Mouse (Mus musculus): ENCODE data around the gene Mrpl44.
A peak's percentile ranks its signal among the peaks of the same experiment; 100 is the strongest.

The Mrpl44 gene

DNA sequence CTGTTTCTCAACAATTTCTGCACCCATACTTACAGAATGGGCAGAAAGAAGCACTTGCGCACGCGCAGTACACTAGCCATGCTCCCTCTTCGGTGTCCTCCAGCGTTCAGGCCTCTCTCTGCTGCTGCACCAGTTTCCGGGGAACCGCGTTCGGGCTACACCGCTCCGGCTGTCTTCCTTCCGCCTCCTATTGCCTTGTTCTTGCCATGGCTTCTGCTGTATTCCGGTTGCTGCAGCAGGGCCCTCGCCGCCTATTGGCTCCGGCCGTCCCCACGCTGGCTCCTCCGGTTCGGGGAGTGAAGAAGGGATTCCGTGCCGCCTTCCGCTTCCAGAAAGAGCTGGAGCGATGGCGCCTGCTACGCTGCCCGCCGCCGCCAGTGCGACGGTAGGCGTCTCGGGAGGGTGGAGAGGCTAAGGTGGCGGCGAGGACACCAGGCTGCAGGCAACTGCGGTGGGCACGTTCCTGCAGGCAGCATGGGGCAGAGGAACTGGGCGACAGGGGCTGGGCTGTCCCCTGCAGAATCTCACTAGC, at the start of gene Mrpl44, which contains the start of gene Wdfy1:
Gene Mrpl44 (plus strand): TSS at position 92 of the 532 bp plus-strand sequence.
Gene Wdfy1 (minus strand): TSS at position 217 of the 532 bp plus-strand sequence.
- DNase-seq: peak; percentile 98

DNA sequence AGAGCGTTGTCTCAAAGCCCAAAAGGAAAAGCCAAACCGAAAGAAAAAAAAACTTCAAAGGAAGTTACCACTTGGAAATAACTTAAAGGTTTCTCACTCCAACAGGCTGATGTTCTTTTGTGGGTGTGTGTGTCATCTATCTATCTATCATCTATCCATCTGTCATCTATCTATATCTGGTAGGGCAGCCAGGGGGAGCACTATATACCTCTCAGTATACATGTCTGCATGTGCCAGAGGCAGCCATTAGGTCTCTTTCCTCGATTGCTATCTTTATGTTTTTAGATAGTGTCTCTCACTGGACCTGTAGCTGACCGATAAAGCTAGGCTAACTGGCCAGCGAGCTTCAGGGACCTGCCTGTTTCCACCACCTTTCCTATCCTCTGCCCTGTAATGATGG, 41.0 kb upstream of the Mrpl44 start:
- peak; percentile 26 to 35 for DNase-seq

DNA sequence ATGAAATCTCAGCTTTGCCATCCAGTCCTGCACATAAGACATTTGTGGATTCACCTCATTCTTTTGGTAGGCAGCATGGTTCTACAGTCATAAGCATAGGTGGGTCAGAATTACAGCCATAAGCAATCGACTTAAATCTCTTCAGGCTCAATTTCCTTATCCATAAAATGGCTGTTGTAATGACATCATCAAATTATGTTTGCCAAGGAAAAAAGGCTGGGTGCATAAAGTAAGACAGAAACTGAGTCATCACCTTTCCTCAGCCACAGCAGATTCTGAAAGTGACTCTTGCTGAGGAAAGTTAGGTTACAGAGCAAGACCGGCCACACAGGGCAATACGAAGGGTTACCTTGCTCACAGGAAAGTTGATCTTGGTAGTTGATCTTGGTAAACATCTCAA, 39.4 kb upstream of the Mrpl44 start:
- no peak for DNase-seq

DNA sequence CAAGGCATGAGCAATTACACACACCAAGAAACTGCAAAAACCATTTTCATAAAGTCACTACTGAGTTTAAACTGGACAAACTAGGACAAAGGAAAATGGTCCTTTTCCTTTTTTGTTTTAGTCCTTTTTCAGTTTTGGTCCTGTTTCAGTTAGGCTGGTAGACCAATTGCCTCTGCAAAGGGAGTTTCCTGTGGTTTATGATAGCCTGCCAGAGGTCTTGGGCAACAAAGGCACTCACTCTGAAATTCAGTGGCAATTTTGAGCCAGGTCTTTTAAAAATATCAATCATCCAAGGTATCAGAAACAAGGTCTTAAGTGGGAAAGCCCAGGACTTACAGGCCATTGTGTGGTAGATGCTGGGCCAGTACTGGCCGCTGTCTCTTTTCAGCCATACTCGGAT, 36.1 kb upstream of the Mrpl44 start:
- DNase-seq: no peak

DNA sequence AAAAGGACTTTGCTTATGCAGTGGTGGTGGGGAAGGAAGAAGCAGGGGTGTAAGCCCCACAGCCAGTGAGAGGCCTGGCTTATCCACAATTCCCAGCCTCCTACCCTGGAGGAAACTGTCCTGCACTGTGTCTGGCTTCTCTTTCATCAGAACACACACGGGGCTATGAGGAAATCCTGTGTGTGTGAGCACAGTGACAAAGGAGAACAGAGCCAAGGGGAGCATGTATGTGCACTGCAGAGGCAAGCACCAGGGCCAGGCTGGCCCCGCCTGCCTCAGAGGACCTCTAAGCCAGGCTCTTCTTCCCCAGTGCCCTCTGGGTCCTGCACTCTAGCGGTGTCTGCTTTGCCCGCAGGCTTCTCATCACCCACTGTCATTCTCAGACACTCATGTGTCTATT, 34.8 kb upstream of the Mrpl44 start:
- no peak for DNase-seq

DNA sequence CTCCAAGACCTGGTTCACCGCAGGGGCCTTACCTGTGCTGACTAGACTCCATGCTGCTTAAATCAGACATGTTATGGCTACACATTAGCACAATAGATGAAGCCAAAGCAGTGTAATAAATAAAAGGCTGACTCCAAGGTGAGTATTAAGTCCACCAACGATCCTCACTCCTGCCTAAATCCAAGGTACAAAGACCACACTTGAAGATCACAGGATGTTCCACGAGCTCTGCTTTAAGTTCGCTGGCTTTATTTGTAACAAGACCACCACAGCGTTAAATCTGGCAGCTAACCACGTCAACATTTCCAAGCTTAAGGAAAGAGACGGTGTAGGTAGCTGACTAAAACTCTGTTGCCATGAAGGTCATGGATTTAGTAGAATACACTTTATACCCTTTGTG, 32.9 kb upstream of the Mrpl44 start:
- no peak for DNase-seq

DNA sequence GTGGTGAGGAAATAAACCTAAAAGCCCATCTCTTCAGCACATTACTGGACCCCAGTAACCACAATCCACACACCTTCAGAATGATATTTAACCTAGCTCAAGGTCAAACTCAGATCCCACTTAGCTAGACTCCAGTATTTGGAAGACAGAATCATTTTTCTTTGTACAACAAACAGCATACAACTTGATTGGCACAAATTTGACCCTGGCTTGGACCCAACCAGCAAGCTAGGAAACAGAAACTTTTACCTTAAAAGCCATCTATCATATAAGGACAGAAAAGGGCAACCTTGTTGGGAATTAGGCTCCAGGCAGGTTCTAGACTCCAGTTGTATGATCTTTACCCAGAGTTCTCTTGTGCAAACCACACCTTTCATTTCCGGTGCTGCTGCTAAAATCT, 32.4 kb upstream of the Mrpl44 start:
- DNase-seq: no peak

DNA sequence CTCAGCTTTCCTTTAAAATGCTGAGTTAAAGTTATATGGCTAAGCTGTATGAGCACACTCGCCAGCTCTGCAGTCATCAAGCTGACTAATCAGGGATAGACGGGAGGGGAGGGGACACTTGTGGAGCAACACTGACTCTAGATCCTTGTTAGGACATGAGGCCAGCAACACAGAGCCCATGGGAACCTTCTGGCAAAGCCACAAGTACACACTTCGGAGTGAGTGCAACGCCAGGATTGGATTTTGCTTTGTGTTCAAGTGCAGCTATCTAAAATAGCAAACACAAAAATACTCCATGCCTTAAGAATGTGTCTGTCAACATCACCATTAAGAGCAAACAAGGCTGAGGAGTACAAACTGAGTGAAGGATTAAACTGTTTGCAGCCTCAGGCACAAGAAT, 29.8 kb upstream of the Mrpl44 start:
- DNase-seq: no peak

DNA sequence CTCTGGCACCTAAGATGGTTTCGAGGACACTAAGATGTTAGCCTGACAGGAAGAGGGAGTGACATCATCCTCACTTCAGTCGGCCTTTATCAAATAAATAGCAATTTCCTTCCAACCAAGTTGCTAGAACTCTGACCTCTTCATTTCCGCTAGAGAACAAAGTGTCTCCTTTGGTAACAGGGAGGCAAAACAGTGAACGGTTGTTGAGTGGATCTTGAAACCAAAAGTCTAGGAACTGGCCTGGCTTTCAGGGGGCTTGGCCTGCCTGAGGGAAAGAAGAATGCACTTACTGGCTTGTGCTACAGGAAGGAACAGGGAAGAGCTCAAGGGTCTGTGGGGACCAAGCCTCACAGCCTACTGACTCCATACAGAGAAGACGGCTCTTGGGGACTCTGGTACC, 24.6 kb upstream of the Mrpl44 start:
- no peak for DNase-seq

DNA sequence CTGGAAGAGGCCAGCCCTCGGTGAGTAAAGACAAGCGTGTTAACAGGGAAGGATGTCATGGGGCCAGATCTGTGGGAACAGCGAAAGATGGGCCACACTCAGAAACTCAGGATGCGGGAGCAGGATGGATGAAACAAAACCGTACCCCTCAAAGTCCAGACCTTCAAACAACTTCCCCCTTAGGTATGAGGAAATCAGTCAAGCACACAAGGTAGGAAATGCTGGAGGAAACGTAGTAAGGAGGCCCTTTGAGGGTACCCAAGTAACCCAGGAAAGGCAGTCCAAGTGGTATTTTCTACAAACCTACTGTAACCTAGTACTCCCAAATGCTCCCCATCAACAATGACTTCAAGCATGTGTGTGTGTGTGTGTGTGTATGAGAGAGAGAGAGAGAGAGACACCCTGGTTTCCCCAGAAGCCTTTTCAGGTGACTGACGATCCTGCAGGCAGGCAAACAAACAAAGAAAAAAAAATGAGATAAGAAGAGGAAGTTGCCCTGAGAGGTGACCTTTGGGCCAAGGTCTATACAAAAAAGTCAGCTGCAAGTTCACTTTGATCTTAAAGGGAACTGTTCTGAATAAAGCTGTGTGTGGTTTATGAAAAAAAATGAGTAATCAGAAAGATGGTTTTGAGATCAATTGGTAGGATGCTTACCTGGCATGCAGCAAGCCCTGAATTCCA, 23.7 kb upstream of the Mrpl44 start:
- peak; percentile 42 to 48 for DNase-seq

DNA sequence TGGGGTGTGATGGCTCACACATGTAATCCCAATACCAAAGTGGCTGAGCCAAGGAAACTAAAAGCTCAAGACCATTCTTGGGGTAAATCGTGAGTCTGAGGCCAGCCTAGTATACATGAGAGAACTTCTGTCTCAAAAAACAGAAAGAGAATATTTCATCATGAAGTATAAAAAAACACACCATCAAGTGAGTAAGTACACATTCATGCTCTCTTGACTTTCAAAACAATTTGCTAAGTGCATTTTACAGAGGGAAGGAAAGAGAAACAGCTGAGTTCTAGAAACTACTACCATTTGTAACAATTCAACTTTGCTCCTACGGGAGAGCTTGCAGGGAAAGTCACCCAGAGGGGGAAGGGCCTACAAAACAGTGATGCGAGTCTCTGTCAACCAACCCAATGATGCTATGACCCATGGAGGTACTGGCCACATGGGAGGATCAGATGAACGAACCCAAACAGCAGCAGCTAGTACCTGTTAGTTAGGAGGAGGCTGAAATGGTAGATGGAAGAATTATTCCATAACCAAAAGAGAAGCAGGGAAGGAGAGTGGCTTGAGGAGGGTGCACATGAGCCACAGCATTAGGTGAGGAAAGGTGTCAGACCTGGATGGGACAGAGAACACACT, 23.0 kb upstream of the Mrpl44 start:
- no peak for DNase-seq

DNA sequence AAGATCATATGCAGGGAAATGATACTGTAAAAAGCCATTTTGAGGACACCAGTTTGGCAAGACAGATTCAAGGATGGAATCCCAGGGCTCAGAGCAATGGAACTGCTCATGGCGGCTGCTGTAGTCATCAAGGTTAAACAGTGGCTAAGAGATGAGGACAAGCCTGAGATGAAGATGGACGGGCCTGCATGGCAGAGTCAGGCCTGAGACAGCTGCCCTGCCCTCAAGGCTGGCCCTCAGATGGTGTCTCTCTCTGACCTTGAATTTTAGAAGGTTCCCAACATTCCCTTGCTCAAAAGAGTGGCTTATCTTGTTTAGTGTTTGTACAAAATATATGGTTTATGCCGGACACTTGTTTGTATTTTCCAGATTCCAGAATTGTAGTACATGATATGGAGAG, 22.4 kb upstream of the Mrpl44 start:
- DNase-seq: no peak

DNA sequence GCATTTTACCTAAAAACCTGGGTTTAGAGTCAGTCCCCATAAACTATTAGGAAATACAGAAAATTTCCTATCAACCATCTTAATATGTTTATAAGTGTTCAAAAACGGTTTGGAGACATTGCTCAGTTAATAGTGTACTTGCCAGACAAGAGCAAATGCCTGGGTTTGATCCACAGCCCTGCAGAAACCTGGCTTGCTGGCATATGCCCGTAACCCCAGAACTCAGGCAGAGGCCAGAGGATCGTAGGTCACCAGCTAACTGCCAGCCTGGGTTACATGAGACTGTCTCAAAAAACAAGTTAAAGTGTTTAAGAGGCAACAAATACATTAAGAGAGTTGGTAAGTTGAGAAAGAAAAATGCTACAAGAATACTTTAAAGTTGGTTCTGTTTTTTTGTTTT, 20.9 kb upstream of the Mrpl44 start:
- no peak for DNase-seq

DNA sequence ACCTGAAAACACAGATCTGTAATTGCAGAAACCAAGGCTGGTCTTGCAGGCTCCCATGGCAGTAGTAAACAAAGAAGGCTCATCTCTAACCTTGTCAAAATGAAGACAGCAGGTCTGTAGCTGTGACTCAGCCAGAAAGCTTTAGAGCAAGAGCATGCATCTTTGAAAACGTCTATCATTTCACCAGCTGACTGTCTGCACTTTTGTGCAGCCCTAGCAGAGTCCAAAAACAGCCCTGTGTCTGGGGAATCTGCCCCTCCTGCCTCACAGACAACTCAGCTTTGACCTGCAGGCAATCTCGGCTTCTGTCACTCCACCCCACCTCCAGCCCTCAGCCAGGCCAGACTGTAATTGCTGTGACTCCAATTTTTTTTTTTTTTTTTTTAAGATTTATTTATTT, 20.4 kb upstream of the Mrpl44 start:
- no peak for DNase-seq

DNA sequence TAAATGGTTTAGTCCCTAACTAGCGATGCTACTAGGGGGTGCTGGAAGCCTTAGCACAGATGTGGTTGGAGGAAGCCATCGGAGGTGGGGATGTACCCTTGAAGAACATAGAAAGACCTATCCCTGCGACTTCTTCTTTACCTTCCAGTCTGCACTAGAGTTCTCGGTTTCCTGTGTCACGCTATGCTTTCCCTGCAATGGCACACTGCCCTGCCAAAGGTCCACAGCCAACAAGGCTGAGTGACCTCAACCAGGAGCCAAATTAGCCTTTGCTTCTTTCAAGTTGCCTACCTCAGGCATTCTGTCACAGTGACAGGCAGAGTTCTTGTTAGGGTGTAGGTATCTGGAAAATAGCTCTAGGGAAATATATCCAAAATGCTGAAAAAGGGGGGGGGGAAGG, 19.4 kb upstream of the Mrpl44 start:
- no peak for DNase-seq

DNA sequence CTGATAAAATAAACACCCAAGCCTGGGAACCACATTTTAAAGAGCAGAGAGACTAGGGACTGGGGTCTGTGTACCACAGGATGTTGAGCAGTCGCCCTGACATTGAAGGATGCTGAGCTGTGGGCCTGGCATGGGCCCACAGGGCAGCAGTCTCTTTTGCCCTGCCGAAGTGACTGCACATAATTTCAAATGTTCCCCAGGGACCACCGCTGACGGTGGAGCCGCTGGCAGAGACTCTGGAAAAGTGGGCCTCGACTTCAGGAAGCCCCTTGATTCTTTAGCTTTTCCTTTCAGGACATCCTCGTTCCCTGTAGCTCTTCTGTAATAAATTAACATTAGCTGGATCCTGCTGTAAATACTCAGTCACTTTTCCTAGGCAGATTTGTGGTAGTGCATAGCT, 18.7 kb upstream of the Mrpl44 start:
- DNase-seq: no peak

DNA sequence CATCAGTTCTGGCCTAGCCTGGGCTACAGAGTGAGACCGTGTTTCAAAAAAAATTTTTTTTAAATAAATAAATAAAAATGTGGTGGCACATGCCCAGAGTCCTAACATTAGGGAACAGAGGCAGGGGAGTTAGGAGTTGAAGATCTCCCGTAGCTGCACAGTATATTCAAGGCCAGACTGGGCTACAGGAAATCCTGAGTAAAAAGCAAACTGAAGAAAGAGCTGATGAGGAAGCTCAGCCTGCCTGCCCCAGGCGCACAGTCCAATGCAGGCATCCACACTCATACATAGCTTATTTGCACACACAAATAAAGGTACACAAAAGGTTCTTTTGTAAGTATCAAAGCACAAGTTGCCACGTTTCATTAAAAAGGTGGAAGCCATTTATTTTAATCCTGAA, 18.2 kb upstream of the Mrpl44 start:
- no peak for DNase-seq

DNA sequence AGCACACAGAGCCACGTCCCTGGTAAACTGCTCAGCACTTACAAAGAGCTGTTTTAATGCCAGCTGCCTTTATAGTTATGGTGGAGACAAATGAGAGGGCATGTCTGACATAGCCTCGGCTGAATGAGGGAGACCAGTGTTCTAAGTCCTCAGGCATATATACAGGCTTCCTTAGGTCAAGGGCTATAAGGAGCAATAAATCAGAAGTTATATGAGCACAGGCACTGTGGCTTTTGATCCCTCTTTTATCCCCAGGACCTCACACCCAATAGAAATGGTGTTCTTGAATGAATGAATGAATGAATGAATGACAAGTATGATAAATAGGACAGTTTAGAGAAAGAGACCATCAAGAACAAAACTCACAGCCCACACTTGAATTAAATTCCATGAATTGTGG, 16.8 kb upstream of the Mrpl44 start:
- DNase-seq: no peak

DNA sequence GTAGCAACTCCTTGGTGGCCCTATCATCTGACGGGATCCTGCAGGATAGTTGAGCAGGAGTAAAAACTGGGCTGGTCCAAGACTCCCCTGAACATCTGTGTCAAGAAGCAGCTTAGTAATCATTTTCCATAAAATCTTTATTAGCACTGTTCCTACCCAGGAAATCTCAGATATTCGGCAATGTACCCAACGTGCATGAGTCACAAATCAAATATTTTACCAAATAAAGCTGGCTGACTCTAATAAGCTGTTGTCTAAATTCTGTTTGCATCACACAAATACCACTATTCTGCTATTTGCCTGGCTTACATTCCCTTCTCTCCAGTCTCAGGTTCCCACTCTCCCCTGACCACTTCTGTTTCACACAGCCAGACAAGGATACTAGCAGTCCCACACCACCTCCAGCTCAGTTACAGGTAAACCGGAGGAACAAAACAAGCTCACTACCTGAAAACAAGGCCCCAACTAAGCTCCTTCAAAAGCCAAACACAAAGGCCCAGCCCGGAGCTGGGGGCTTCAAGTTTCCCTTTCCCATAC, 16.3 kb upstream of the Mrpl44 start:
- DNase-seq: no peak

DNA sequence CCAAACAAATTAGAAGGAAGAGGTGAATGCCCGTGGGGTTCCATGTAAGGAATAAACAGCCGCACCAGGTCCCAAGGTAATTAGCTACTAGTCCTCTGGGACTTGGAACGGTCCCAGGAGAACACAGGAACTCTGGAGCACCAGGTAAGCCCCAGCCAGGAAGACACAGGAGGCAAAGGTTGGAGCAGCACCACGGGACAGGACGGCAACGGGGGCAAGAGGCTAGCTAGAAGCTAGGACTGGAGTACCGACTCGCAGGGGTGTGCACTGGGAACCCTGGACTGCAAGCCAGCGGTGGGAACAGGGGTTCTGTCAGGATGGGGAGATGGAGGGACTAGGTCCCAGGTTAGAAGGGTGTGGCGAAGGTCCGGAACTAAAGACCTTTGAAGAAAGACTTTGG, 15.2 kb upstream of the Mrpl44 start:
- no peak for DNase-seq

DNA sequence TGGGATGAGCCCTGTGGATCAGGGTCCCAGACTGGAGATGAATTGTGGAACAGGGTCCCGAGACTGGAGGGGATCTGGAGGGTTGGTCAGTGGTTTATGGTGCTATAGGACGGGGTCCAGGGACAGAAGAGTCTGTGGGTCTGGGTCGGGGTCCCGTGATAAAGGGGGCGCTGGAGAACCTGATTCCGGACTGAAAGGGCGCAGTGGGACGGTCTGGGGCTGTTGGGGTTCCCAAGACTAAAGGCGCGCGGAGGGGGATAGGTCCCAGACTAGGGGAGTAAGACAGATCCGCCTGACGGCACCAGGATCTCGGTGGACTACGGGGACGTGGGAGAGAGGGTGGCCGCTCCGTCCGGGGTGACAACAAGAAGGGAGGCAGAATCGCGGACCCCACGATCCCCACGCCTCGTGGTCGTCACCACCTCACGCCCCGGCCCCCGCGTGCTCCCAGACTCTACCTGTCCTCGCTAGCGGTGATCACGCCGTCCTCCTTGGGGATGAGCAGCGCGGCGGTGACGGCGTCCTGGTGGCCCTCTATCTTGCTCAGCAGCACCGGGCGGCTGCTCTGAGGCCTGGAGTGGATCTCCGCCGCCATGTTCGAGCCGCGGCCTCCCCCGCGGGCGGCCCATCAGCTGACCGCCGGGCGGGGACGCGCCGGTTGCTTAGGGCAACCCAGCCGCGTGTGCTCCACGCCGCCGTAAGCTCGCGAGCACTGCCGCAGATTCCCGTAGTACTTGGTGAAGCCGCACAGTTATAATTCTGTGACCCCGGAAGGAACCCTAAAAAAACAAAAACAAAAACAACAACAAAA, 14.5 kb upstream of the Mrpl44 start:
- DNase-seq: peak; percentile 85 to 86

DNA sequence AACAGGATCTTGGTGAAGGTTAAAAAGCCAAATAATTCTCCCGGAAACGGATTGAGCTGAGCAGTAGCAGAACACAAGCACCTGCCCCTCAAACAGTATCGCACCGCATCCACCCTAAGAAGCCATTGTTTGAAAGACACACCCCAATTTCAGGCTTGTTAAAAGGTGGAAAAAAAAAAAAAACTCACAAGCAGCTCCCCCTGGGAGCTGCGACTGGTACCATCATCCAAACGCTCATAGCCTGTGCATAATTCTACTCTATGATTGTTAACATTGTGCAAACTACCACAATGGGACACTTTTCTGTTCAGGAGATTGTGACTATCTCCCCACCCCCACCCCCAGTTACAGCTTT, 13.9 kb upstream of the Mrpl44 start:
- DNase-seq: no peak

Measured in B cell, adult 2 months (primary cell).